Mouse (Mus musculus): Measurements from ENCODE around the gene Lrrc15. TPM values are rescaled to one million over a fixed set of nuclear protein-coding genes. Genes with fewer than 3 reads are reported as not detected.

The Lrrc15 gene
- total RNA-seq, 2 experiments from 2014 or later: not detected

- ATAC-seq (replicated peaks; ENCODE audit: poor library complexity, severe bottlenecking): no peak
Measured at GRCm38 (mm10) chr16:30280676-30281297, 2.3 kb downstream of the Lrrc15 start.

- no peak for ATAC-seq (replicated peaks; ENCODE audit: poor library complexity, severe bottlenecking)
Measured at GRCm38 (mm10) chr16:30278406-30278805, 4.7 kb downstream of the Lrrc15 start.

- no peak for ATAC-seq (replicated peaks; ENCODE audit: poor library complexity, severe bottlenecking)
Measured at GRCm38 (mm10) chr16:30275558-30276340, 7.3 kb downstream of the Lrrc15 start.

- no peak for ATAC-seq (replicated peaks; ENCODE audit: poor library complexity, severe bottlenecking)
Measured at GRCm38 (mm10) chr16:30273065-30273464, 10.0 kb downstream of the Lrrc15 start.

- 0 out of 2 replicates have a peak, but pooled peaks have one; percentile 25 for ATAC-seq (replicated peaks; ENCODE audit: poor library complexity, severe bottlenecking)
Measured at GRCm38 (mm10) chr16:30271941-30272595, 11.0 kb downstream of the Lrrc15 start.

GRCm38 (mm10) chr16:30271223-30271761 is 11.8 kb downstream of the Lrrc15 start:
- no peak for ATAC-seq (replicated peaks; ENCODE audit: poor library complexity, severe bottlenecking)

- no peak for ATAC-seq (replicated peaks; ENCODE audit: poor library complexity, severe bottlenecking)
Measured at GRCm38 (mm10) chr16:30267359-30267758, 15.7 kb downstream of the Lrrc15 start, which contains the start of gene Cpn2. Cpn2 (minus strand) TSS chr16:30267499.

- no peak for ATAC-seq (replicated peaks; ENCODE audit: poor library complexity, severe bottlenecking)
Measured at GRCm38 (mm10) chr16:30266561-30266960, 16.5 kb downstream of the Lrrc15 start.

- no peak for ATAC-seq (replicated peaks; ENCODE audit: poor library complexity, severe bottlenecking)
Measured at GRCm38 (mm10) chr16:30265611-30266010, 17.4 kb downstream of the Lrrc15 start.

GRCm38 (mm10) chr16:30263156-30263555 is 19.9 kb downstream of the Lrrc15 start:
- no peak for ATAC-seq (replicated peaks; ENCODE audit: poor library complexity, severe bottlenecking)

- ATAC-seq (replicated peaks; ENCODE audit: poor library complexity, severe bottlenecking): no peak
Measured at GRCm38 (mm10) chr16:30262664-30263063, 20.4 kb downstream of the Lrrc15 start.

- ATAC-seq (replicated peaks; ENCODE audit: poor library complexity, severe bottlenecking): no peak
Measured at GRCm38 (mm10) chr16:30262157-30262556, 20.9 kb downstream of the Lrrc15 start.

GRCm38 (mm10) chr16:30261341-30261740 is 21.7 kb downstream of the Lrrc15 start:
- no peak for ATAC-seq (replicated peaks; ENCODE audit: poor library complexity, severe bottlenecking)

GRCm38 (mm10) chr16:30260012-30260635 is 22.9 kb downstream of the Lrrc15 start:
- no peak for ATAC-seq (replicated peaks; ENCODE audit: poor library complexity, severe bottlenecking)

GRCm38 (mm10) chr16:30259444-30259843 is 23.6 kb downstream of the Lrrc15 start:
- no peak for ATAC-seq (replicated peaks; ENCODE audit: poor library complexity, severe bottlenecking)

GRCm38 (mm10) chr16:30258441-30258840 is 24.6 kb downstream of the Lrrc15 start:
- ATAC-seq (replicated peaks; ENCODE audit: poor library complexity, severe bottlenecking): no peak

- ATAC-seq (replicated peaks; ENCODE audit: poor library complexity, severe bottlenecking): peak; percentile 87
Measured at GRCm38 (mm10) chr16:30257718-30258117, 25.3 kb downstream of the Lrrc15 start.

GRCm38 (mm10) chr16:30255061-30255460 is 28.0 kb downstream of the Lrrc15 start:
- no peak for ATAC-seq (replicated peaks; ENCODE audit: poor library complexity, severe bottlenecking)

GRCm38 (mm10) chr16:30253900-30254299 is 29.2 kb downstream of the Lrrc15 start:
- no peak for ATAC-seq (replicated peaks; ENCODE audit: poor library complexity, severe bottlenecking)

GRCm38 (mm10) chr16:30253374-30253773 is 29.7 kb downstream of the Lrrc15 start:
- no peak for ATAC-seq (replicated peaks; ENCODE audit: poor library complexity, severe bottlenecking)
